ENCODE assay signal across 38 mouse cellular contexts in the genomic region with DNA sequence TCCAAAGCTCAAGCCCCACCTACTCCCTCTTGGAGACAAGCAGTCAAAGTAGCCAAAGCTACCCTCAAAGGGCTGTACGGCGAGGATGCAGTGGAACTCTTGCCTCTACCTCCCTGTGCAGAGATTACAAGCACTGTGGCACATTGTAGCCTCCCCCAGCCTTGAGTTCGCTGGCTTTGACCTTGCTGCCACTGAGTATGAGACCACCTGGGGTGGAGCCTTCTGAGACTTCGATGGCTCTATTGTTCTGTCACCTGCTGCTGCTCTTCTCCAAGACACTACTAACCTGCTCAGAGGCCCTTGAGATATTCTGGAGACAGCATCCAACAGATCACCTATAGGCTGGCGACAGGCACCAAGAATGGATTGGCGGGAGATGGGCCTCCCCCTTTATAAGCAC. TPM values are rescaled to one million over a fixed set of nuclear protein-coding genes. Genes with fewer than 3 reads are reported as not detected.
"Had no signal": no experiment of that assay in that cellular context is flagged by ENCODE, and none has a peak within 500 bp of the region (broad histone marks: within the 10 kb centered on the region; RNA-seq: fewer than 3 reads in every experiment).

No protein-coding gene starts in this region.

- H3K9me3 ChIP-seq: heart, embryonic 13.5 days; heart, embryonic 15.5 days; hindbrain, embryonic 13.5 days; hindbrain, embryonic 15.5 days; kidney, embryonic 15.5 days; limb, embryonic 13.5 days; limb, embryonic 15.5 days; liver, embryonic 12.5 days had no signal

- H3K27me3 ChIP-seq: heart, embryonic 13.5 days; heart, embryonic 15.5 days; hindbrain, embryonic 13.5 days; hindbrain, embryonic 15.5 days; kidney, embryonic 15.5 days; limb, embryonic 13.5 days; limb, embryonic 15.5 days; liver, embryonic 12.5 days had no signal

- H3K4me1 ChIP-seq: hindbrain, embryonic 13.5 days; hindbrain, embryonic 15.5 days; limb, embryonic 13.5 days; limb, embryonic 15.5 days had no signal

- DNase-seq: gastrocnemius, adult 2 months; gastrocnemius, postnatal 10 days; gastrocnemius, postnatal 36 days; heart, adult 11 months; heart, adult 2 months; heart, postnatal 14 days; heart, postnatal 36 days; kidney, adult 11 months; kidney, adult 2 months; kidney, adult 9 months; kidney, postnatal 14 days; kidney, postnatal 36 days; layer of hippocampus, adult 9-11 months; layer of hippocampus, postnatal 36 days; left cerebral cortex, postnatal 4 days had no signal

- H3K9ac ChIP-seq: heart, embryonic 13.5 days; heart, embryonic 15.5 days; hindbrain, embryonic 13.5 days; hindbrain, embryonic 15.5 days; kidney, embryonic 15.5 days; limb, embryonic 13.5 days; limb, embryonic 15.5 days; liver, embryonic 12.5 days had no signal

- H3K4me3 ChIP-seq: gastrocnemius, adult 2 months; heart, adult 2 months; heart, embryonic 13.5 days; heart, embryonic 15.5 days; hindbrain, embryonic 13.5 days; hindbrain, embryonic 15.5 days; kidney, embryonic 15.5 days; limb, embryonic 13.5 days; limb, embryonic 15.5 days; liver, embryonic 12.5 days had no signal

- H3K27ac ChIP-seq: gastrocnemius, adult 2 months; heart, adult 2 months; heart, embryonic 13.5 days; heart, embryonic 15.5 days; hindbrain, embryonic 13.5 days; hindbrain, embryonic 15.5 days; hindbrain, postnatal 0 days; kidney, embryonic 15.5 days; kidney, postnatal 0 days; limb, embryonic 13.5 days; limb, embryonic 15.5 days; liver, embryonic 12.5 days had no signal

- H3K36me3 ChIP-seq: heart, embryonic 13.5 days; heart, embryonic 15.5 days; kidney, embryonic 15.5 days; limb, embryonic 13.5 days; limb, embryonic 15.5 days; liver, embryonic 12.5 days had no signal

RNA-seq across cellular contexts. Expression of a gene that starts 43.1 kb away (rescaled TPM):
- total RNA-seq: gastrocnemius, adult 2 months; gastrocnemius, postnatal 10 days; gastrocnemius, postnatal 36 days; heart, adult 2 months; heart, postnatal 14 days; heart, postnatal 36 days; hematopoietic stem cell, adult 5-6 weeks; hindbrain, postnatal 0 days; layer of hippocampus, adult 18-20 months; layer of hippocampus, adult 8-10 months; layer of hippocampus, postnatal 14 days; layer of hippocampus, postnatal 36 days; left cerebral cortex, adult 18-20 months; left cerebral cortex, adult 8-10 months; left cerebral cortex, postnatal 10 days; left cerebral cortex, postnatal 25 days; left cerebral cortex, postnatal 4 days; liver, adult 2 months had no signal
- polyA plus RNA-seq: heart, embryonic 11.5 days; heart, embryonic 13.5 days; heart, postnatal 0 days; hindbrain, embryonic 11.5 days; hindbrain, embryonic 13.5 days; hindbrain, embryonic 15.5 days; kidney, embryonic 15.5 days; limb, embryonic 11.5 days; liver, adult 2 months; liver, embryonic 12.5 days had no signal
